Mouse (Mus musculus): ENCODE measurements around the gene Lyst. TPM values are rescaled to one million over a fixed set of nuclear protein-coding genes. Genes with fewer than 3 reads are reported as not detected.
A peak's percentile ranks its signal among the peaks of the same experiment; 100 is the strongest.
"Not testable (repeated sequence)": the region's sequence is repeated elsewhere in the genome, so short reads cannot be mapped to it uniquely, and the experiment has no call there.

Lyst gene
- total RNA-seq (2021): 1 to 10 TPM; 4.4 to 7.5 TPM
- long read RNA-seq, experiment 1, partial matches to known transcripts: 0 of 1 reads
- long read RNA-seq, experiment 1, other reads (novel, unspliced or antisense): 0 of 1 reads
- long read RNA-seq, experiment 2, partial matches to known transcripts: 1 of 1 reads
- long read RNA-seq, experiment 2, other reads (novel, unspliced or antisense): 0 of 1 reads

DNA sequence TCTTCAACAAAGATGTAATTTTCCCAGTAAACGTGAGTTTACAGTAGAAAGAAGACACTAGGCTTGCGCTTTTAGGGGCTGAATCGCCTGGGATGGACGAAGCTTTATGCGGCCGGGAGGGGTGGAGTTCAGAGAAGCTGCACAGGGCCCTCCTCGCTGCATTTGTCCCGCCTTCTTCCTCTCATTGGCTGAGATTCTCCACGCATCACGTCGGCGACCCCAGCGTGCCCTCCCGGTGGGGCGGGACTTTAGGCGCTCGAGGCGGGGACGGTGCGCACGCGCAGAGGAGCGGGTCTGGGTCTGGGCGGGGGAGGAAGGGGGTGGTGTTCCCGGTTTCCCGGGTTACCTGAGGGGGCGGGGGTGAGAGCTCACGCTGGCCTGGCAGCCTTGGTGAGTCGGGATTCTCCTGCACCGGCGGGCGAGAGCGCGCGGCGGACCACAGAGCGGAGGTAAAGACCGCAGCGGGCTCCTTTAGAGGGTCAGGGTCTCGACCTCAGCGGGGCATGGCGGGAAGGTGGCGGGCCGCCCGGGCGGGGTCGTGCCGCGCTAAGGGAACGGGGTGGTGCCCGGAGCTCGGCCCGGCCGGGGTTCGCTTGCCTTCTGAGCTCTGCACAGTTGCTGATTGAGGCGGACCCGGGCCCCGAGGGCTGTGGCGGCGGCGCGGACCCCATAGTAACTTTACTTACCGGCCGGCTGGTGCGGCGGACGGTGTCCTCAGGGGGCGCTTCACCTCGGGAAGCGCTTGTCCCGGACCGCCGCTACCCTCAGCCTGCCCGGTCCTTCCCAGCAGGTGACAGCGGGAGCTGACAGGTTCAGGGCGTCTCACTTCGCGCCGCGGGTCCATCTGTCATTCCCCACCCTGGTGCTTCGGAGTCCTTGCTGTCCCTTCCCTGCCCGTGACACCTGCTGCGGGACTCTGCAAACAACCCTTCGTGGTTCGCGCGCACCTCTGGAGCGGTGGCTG lies at the start of gene Lyst:
Lyst (plus strand) TSS at position 350 of the 964 bp plus-strand sequence.
- DNase-seq: peak; percentile 99
- intact Hi-C loops (cut with DNase I; ENCODE audit: low total_unique reads): no loop called here

DNA sequence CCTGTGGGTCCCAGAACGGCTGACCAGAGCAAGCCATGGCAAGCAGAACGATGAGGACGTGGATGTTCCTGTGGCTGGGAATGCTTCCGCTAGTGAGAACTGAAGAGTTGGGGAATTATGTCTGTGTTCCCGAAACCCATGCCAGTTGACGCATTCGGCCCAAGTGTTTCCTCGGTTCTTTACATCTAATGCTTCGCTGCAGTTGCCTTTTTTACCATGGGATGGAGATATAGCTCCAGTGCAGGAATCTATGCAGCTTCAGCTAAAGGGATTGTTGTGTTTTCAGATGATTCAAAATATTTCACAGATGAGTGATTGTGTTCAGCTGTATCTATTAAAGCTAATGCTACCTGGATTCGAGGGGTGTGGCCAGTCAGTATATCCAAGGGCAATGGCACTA lies 47.1 kb upstream of the Lyst start:
- intact Hi-C loops (cut with DNase I; ENCODE audit: low total_unique reads); DNase-seq: not testable (repeated sequence)

DNA sequence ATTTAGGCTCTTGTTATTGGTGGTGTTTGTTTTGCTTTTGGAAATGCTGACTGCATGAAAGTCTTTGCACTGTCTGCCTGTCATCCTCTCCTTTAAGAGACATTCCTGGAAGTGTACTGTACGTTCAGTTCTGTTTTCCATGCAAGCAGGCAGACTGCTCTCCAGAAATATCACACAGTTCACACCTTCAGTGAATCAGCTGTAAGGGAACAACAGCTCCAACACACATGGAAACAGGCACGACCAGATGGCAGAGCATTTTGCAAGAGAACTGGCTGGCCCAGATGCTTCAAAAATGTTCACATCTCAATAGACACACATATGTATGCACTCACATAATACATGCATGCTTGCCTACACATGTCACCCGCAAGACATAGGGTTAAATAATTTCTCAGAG lies 43.4 kb upstream of the Lyst start:
- no peak for DNase-seq
- intact Hi-C loops (cut with DNase I; ENCODE audit: low total_unique reads): no loop called here

DNA sequence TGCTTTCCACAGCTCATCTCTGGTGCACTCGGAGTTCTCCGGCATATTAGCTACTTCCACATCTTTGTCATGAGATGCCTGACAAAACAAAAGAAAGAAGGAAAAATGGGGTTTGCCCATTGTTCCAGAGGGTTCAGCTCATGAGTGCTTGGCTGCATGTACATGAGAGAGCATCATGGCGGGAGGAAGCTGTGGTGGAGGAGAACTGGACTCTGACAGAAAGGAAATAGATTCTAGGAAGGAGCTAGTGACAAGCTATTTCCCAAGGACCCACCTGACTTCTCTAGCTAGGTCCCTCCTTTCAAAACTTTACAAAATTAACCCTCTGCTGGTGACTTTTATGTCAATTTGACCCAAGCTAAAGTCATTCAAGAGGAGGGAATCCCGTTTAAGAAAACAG lies 42.3 kb upstream of the Lyst start:
- no peak for DNase-seq
- intact Hi-C loops (cut with DNase I; ENCODE audit: low total_unique reads): no loop called here

DNA sequence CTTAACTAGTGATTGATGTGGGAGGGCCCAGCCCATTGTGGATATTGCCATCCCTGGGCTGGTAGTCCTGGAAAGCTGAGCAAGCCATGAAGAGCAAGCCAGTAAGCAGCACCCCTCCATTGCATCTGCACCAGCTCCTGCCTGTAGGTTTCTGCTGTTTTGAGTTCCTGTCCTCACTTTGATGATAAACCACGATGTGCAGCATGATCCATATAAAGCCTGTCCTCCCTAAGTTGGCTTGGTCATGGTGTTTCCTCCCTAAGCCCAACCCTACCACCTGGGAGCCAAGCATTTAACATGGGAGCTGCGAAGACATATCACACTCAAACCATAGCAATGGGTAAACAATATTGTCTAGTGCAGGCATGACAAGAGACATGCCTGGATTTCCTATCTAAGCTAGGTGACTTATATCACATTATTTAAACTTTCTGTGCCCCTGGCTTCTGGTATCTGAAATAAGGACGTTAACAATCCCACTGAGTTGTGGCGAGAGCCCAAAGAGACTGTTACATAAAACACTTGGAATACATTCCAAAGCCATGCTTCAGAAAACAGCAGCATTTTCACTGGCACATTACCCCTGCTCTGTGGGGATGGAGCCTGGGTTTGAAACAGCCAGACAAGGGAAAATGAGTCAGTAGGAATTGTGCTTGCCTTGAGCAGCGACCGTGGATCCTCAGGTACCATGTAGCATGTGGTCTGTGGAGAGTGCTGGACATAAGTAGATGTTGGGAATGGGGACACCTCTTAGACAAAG lies 41.6 kb upstream of the Lyst start:
- intact Hi-C loops (cut with DNase I; ENCODE audit: low total_unique reads): no loop called here
- no peak for DNase-seq

DNA sequence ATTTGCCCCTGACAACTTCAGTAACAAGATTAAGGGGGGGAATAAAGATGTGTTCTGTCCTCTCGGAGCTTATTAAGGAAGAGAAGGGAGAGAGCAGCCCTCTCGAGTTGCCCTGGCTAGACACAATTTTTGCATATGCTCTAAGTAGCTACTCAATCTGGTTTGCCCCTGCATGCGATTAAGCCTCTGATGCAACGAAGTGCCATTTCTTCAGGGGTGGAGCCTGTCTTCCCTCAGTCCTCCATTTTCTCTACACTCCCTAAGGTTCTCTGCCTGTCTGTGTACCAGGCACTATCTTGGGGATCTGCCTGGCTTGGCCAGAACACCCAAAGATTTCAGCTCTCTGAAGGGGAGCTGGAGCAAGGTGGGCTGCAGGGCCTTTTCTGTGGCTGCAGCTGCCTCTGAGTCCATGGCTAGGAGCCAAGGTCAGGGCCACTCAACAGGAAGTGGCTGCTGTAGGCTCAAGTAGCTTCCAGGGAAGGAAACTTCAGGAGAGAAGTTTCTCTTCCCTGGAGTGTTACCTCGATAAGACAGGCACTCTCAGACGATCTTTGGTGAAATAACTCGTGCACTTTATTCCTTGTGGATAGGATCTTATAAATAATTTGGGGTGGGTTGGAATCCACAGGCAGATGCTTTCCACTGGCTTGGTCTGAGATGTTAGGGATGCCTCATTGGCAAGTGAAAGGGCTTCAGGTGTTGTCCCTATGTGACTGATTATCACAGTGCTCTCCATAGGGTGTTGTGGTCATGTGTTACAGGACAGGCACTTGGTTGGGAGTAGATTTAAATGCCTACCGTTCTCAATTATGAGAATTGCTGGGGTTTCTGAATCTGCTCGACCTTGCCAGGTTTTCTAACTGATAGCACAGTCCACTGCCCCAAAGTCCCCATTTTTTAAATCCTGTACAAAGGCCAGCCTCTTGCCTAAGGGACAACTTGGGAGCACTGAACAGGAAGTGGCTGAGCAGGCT lies 40.2 kb upstream of the Lyst start:
- no peak for DNase-seq
- intact Hi-C loops (cut with DNase I; ENCODE audit: low total_unique reads): no loop called here

DNA sequence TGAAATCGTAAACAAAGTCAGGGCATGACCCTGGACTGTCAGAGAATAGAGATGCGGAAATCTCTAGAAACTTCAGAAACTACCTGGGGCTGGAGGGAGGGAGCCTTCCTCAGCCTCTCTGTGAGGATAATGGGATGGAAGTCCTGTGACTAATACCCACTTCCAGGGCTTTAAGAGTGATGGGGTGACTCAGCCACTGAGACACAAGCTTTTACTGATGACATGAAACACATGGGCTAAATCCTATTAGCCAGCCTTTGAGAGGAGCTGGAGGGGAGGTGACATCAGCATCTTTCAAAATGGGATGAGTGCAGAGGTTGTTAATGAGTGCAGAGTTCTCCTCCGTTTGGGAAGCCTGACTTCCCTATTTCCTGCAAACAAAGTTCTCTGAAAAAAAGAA lies 38.2 kb upstream of the Lyst start:
- no peak for DNase-seq
- intact Hi-C loops (cut with DNase I; ENCODE audit: low total_unique reads): no loop called here

DNA sequence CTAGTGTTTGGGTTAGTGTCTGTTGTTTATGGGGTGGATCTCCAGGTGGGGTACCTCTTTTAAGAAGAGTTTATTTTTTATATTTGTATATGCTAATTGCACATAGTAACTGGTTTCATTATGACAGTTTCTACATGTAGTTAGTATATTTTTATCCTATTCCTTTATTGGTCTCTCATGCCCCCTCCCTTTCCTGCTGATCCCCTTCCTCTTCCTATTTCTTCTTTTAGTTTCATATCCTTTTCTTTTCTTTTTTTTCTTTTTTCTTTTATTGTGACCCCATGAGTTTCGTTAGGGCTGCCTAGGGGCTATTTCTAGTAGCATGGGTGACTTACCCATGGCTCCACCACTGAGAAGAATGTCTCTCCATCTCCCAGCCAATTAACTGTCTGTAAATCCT lies 36.5 kb upstream of the Lyst start:
- DNase-seq: no peak
- intact Hi-C loops (cut with DNase I; ENCODE audit: low total_unique reads): no loop called here

DNA sequence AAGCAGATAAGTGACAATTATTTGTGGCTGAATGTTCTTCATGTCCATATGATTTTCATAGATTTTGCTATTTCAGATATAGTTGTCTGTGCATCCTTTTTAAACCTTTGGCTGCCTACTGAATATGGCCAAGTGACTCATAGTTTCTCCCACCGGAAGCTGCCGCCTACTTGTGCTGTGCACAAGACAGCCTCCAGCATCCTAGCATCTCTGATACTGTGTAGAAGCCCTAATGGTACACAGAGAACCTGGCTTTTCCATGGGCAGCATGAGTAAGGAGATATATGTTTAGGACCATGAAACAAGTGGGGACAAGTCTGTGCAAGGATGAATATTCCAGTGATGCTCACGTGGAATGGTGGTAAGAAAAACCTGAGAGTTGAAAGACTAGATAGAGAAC lies 35.0 kb upstream of the Lyst start:
- intact Hi-C loops (cut with DNase I; ENCODE audit: low total_unique reads): no loop called here
- DNase-seq: no peak

DNA sequence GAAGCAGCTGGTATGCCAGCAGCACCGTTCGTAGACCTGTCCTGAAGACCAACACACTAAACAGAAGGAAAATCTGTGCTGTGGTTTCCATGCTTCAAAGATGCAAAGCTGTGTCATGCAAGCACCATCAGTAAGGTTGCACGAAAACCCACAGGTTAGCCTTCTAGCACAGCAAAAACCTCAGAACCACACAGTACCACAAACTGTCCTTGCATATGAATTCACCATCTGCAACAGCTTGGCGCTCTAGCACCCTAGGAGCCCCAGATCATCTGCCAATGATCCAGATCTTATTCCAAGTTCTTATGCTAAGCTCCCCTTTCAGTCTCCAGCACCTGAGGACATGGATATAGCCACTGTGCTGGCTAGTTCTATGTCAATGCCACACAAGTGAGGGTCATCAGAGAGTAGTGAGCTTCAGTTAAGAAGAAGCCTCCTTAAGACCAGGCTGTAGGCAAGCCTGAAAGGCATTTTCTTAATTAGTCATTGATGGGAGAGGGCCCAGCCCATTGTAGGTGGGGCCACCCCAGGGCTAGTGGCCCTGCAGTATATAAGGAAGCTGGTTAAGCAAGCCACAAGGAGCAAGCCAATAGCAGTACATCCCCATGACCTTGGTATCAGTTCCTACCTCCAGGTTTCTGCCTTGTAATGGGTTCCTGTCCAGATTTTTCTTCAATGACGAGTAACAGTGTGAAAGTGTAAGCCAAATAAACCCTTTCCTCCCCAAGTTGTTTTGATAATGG lies 33.0 kb upstream of the Lyst start:
- no peak for DNase-seq
- intact Hi-C loops (cut with DNase I; ENCODE audit: low total_unique reads): no loop called here

DNA sequence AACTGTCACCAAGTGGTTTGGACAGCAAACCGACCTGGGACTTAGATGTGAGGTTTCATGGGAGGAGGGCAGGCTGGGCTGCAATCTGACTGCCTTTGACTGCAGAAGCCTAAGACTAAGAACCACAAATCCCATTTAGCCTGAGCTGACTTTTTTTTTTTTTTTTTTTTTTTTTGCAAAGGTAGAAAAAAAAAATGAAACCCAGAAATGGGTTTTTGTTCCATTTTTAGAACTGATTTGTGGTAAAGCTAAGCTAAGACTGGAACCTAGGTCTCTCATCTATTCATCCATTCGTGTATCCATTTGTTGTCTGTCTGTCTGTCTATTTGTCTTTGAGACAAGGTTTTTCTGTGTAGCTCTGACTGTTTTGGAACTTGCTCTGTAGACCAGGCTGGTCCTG lies 31.9 kb upstream of the Lyst start:
- no peak for DNase-seq
- intact Hi-C loops (cut with DNase I; ENCODE audit: low total_unique reads): no loop called here

DNA sequence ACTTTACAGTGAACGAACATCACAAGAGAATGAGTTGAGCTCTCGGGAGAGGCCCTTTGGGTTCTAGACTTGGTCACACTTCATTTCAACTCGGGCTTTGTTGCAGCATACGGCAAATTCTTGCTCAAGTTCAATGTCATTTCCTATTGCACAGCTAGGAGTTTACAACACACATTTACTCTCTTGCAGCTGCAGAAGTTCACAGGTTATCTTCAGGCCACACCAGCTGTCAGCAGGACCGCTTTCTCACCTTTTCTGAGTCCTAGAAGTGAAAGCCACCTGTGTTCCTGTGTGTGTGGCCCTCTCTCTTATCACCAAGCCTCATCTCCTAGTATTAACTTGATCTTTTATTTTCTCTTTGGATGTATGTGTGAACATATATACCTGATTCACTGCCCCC lies 31.3 kb upstream of the Lyst start:
- intact Hi-C loops (cut with DNase I; ENCODE audit: low total_unique reads): no loop called here
- no peak for DNase-seq

DNA sequence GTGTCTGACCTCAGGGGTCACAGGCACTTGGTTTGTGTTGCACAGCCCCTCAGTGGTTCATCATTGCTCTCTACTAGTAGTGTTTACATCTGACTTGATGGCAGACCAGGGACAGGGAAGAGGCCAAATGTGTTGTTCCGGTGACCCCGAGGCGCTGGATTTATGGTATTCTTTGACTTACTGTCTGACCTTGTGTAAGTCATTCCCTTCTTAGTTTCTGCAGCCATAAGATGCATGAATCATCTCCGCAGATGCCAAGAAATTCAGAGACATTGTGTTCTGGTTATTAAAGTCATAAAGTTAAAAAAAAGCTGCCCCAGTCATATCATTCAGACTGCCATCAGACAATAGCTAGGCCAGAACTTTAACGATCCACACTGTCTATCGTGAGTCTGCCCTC lies 27.6 kb upstream of the Lyst start:
- DNase-seq: no peak
- intact Hi-C loops (cut with DNase I; ENCODE audit: low total_unique reads): no loop called here

DNA sequence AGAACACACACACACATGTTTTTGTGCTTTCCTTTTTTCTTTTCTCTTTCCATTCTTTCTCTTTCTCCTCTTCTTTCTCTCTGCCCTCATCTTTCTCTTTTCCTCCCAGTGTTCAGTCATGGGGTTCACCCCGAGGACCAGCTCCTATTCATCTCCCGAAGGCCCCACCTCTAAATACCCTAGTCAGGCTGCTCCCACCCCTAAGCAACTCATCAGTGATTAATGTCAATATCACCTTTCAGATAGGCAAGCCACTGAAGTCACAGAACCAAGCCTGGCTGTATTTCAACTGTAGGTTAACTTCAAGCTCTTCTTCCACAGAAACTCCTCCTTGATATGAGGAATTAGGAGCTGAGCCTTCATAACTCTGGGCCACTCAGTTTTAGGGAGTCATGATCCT lies 26.1 kb upstream of the Lyst start:
- DNase-seq: no peak
- intact Hi-C loops (cut with DNase I; ENCODE audit: low total_unique reads): no loop called here

DNA sequence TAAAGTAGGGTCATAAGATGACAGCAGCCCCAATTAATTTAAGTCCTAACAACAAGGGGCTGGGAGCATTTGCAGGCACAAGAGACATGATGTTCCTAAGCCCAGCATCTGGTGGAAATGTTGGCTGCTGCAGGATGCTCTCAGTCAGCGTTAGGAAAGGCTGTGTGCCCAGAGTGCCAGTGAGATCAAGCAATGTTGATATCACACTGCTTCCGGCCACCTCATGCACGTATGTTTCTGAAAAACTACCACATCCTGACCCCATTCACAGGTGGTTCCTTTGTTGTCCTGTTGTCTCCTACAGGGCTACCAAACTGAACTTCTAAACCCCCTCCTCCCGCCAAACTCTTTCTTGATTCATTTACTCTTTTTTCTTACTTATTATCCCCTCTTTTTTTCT lies 25.7 kb upstream of the Lyst start:
- intact Hi-C loops (cut with DNase I; ENCODE audit: low total_unique reads): no loop called here
- no peak for DNase-seq

DNA sequence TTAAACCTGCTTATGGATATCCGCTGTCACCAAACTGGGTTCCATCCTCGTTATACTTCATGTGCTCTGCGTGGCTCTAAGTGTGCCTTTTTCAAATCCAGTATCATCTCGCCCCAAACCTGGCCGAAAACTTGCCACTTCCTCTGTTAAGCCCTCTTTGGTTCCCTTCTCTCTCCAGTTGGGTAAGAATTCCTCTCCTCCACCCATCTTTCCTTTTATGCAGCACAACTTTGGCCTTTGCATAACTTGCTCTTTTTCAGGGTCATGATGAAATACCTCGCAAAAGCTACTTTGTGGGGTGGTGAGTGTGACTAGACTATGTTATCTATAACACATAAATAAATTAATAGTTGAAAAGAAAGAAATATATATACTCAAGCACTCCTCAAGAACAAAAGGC lies 22.6 kb upstream of the Lyst start:
- intact Hi-C loops (cut with DNase I; ENCODE audit: low total_unique reads): no loop called here
- DNase-seq: no peak

DNA sequence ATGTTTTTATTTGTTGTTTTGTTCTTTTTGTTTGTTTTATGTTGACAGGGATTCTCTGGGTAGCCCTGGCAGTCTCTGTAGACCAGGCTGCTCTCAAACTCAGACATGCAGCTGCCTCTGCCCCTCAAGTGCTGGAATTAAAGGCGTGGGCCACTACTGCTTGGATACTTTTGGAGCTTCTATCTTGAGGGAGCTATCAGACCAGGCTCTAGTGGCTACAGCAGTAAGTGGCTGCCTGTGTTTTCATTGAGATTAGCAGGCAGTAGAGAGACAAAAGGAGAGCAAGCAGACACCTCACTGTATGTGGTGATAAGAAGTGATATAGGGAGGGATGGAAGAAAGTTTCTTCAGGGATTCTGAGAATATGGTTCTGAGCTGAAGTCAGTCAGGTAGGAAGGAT lies 21.4 kb upstream of the Lyst start:
- no peak for DNase-seq
- intact Hi-C loops (cut with DNase I; ENCODE audit: low total_unique reads): no loop called here

DNA sequence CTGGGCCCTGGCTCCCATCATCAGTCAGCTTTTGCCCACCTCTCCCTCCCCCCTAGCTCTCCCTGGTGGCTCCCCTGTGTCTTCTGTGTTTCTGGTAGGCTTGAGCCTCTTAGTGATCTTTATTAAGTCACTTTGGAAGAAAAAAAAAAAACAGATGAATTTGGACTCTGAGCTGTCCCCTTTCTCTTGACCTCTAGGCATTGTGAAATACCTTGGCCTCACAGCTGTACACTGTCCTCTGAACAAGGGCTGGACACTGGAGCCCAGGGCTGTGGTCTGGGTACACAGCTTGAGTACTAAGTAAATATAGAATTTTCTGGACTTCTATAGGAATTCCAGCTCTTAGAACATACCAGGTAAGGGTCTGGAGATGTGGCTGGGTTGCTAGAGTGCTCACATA lies 20.6 kb upstream of the Lyst start:
- DNase-seq: no peak
- intact Hi-C loops (cut with DNase I; ENCODE audit: low total_unique reads): no loop called here
